Mouse (Mus musculus) liver, adult 2 months (tissue): Measurements from ENCODE around the gene Gm8947.

Experiments used
- CTCF ChIP-seq: fragments of 200-500 bp; IDR thresholded peaks from 2 replicates; pipeline ENCODE4 v1.5.1; 2011; ENCODE audit warnings: low read depth, low read length, control low read depth
- POLR2A ChIP-seq: fragments of 200-500 bp; IDR thresholded peaks from 2 replicates; pipeline ENCODE4 v1.6.1; 2011; ENCODE audit warnings: low read length, control low read depth; ENCODE audit not compliant: insufficient read depth; ENCODE audit errors: extremely low read depth

DNA sequence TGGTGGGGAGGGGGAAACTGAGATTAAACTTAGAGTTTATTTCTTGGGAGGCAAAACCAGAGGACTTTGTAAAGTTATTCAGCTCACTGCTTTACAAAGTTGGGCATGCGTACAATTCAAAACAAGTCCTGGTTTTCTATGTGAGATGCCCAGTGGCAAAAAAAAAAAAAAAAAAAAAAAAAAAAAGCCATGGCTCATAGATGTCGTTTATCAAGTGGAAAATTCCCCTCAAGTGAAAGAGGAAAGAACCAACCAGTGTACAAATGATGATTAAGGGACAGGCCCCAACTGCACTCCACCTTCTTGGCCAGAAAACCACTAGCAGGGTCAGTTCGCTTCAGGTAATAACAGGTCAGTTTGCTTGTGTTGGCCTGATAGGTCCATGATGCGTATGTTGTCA, 3.7 kb upstream of the Gm8947 start:
- TF ChIP-seq CTCF: no peak
- TF ChIP-seq POLR2A: no peak
